Mouse (Mus musculus): ENCODE measurements around the gene Hcar2.

The Hcar2 gene

GRCm38 (mm10) chr5:123865365-123865764 lies at the start of gene Hcar2:
Gene Hcar2 (minus strand): TSS chr5:123865499.
- WGBS: 87% methylated on average over 12 of the region's 12 CpGs

- WGBS: 87% methylated on average over 3 of the region's 3 CpGs
Measured at GRCm38 (mm10) chr5:123914852-123915251, 49.6 kb upstream of the Hcar2 start.

- WGBS: 3% methylated on average over 10 of the region's 10 CpGs
Measured at GRCm38 (mm10) chr5:123907631-123907977, 42.3 kb upstream of the Hcar2 start.

- WGBS: under 1% methylated on average over 57 of the region's 61 CpGs
Measured at GRCm38 (mm10) chr5:123906976-123907630, 41.8 kb upstream of the Hcar2 start, which contains the start of gene Denr. Gene Denr (plus strand): TSS chr5:123907175.

- 48% methylated on average over 17 of the region's 17 CpGs for WGBS
Measured at GRCm38 (mm10) chr5:123906146-123906975, 41.1 kb upstream of the Hcar2 start.

- 73% methylated on average over 11 of the region's 11 CpGs for WGBS
Measured at GRCm38 (mm10) chr5:123904059-123904672, 38.9 kb upstream of the Hcar2 start.

GRCm38 (mm10) chr5:123897352-123897751 lies 32.1 kb upstream of the Hcar2 start:
- 81% methylated on average over 13 of the region's 13 CpGs for WGBS

GRCm38 (mm10) chr5:123896395-123896794 lies 31.1 kb upstream of the Hcar2 start:
- 85% methylated on average over 11 of the region's 11 CpGs for WGBS

- WGBS: 90% methylated on average over 5 of the region's 5 CpGs
Measured at GRCm38 (mm10) chr5:123893520-123893919, 28.2 kb upstream of the Hcar2 start.

- WGBS: 37% methylated on average over 6 of the region's 6 CpGs
Measured at GRCm38 (mm10) chr5:123891669-123892068, 26.4 kb upstream of the Hcar2 start.

GRCm38 (mm10) chr5:123890987-123891386 lies 25.7 kb upstream of the Hcar2 start:
- WGBS: 78% methylated on average over 5 of the region's 5 CpGs

- 93% methylated on average over 2 of the region's 2 CpGs for WGBS
Measured at GRCm38 (mm10) chr5:123890312-123890711, 25.0 kb upstream of the Hcar2 start.

GRCm38 (mm10) chr5:123886365-123886764 lies 21.1 kb upstream of the Hcar2 start:
- 78% methylated on average over 3 of the region's 3 CpGs for whole genome bisulfite sequencing

- 62% methylated on average over 10 of the region's 10 CpGs for WGBS
Measured at GRCm38 (mm10) chr5:123884332-123884731, 19.0 kb upstream of the Hcar2 start.

- WGBS: 39% methylated on average over 7 of the region's 7 CpGs
Measured at GRCm38 (mm10) chr5:123883891-123884290, 18.6 kb upstream of the Hcar2 start.

- 83% methylated on average over 14 of the region's 14 CpGs for WGBS
Measured at GRCm38 (mm10) chr5:123880778-123881177, 15.5 kb upstream of the Hcar2 start.

GRCm38 (mm10) chr5:123879928-123880327 lies 14.6 kb upstream of the Hcar2 start, which contains the start of gene Hcar1:
Gene Hcar1 (minus strand): TSS chr5:123880020.
- WGBS: 53% methylated on average over 12 of the region's 12 CpGs

- WGBS: 46% methylated on average over 14 of the region's 14 CpGs
Measured at GRCm38 (mm10) chr5:123878056-123878455, 12.8 kb upstream of the Hcar2 start.

- WGBS: 74% methylated on average over 5 of the region's 5 CpGs
Measured at GRCm38 (mm10) chr5:123874177-123874576, 8.9 kb upstream of the Hcar2 start.

- 76% methylated on average over 4 of the region's 4 CpGs for WGBS
Measured at GRCm38 (mm10) chr5:123869615-123870014, 4.3 kb upstream of the Hcar2 start.

GRCm38 (mm10) chr5:123866457-123866856 lies 1.2 kb upstream of the Hcar2 start:
- 88% methylated on average over 4 of the region's 4 CpGs for WGBS

- 88% methylated on average over 14 of the region's 14 CpGs for WGBS
Measured at GRCm38 (mm10) chr5:123863934-123864333, 1.4 kb downstream of the Hcar2 start.

All from cerebral cortex, adult 2 months (tissue).